Mouse (Mus musculus) large intestine, adult 2 months (tissue): ENCODE data around the gene Gm43738. TPM values are rescaled to one million over a fixed set of nuclear protein-coding genes. Genes with fewer than 3 reads are reported as not detected.

Experiments used
- DNase-seq: peaks from one replicate; pipeline ENCODE4 v3.0.0-alpha.2; 2012; ENCODE audit warnings: low read depth, low spot score
- WGBS: fragments of 180-500 bp; shearing (Covaris S2); methylation state at CpG from one replicate; pipeline ENCODE4 v1.1.7; 2018; 5-methylcytosine and 5-hydroxymethylcytosine counted together
- polyA plus RNA-seq: library from polyadenylated mRNA; depleted of rRNA; stranded (reverse); fragments of >200 nt; gene quantifications from 2 replicates; pipeline ENCODE4 v1.2.3, GENCODE M21; 2012; rRNA removed

The Gm43738 gene
- not detected in 2 replicates for polyA plus RNA-seq

GRCm38 (mm10) chr3:89100811-89101210 lies at the start of gene Gm43738:
Gene Gm43738, minus strand, starts transcription at chr3:89101099.
- no peak for DNase-seq
- 13% methylated on average over 7 of the region's 7 CpGs for WGBS

- DNase-seq, result no peak
- 68% methylated on average over 14 of the region's 14 CpGs for WGBS
These were observed 47.7 kb upstream of the Gm43738 start for GRCm38 (mm10) chr3:89148567-89148966.

- DNase-seq, result no peak
- 7% methylated on average over 15 of the region's 15 CpGs for WGBS
These were observed 47.0 kb upstream of the Gm43738 start for GRCm38 (mm10) chr3:89147979-89148311.

GRCm38 (mm10) chr3:89147101-89147978 lies 46.4 kb upstream of the Gm43738 start:
- peak; percentile 62 for DNase-seq
- WGBS, result 23% methylated on average over 26 of the region's 26 CpGs

GRCm38 (mm10) chr3:89145566-89145965 lies 44.7 kb upstream of the Gm43738 start:
- 78% methylated on average over 8 of the region's 8 CpGs for WGBS
- DNase-seq, result no peak

GRCm38 (mm10) chr3:89144821-89145220 lies 43.9 kb upstream of the Gm43738 start:
- DNase-seq, result no peak
- WGBS, result 76% methylated on average over 10 of the region's 10 CpGs

GRCm38 (mm10) chr3:89136365-89136764 lies 35.5 kb upstream of the Gm43738 start:
- WGBS, result 8% methylated on average over 9 of the region's 9 CpGs
- peak; percentile 77 for DNase-seq

- no peak for DNase-seq
- 37% methylated on average over 3 of the region's 3 CpGs for WGBS
These were observed 35.1 kb upstream of the Gm43738 start, which contains the start of gene Pklr for GRCm38 (mm10) chr3:89135958-89136357. Gene Pklr, plus strand, starts transcription at chr3:89136142.

GRCm38 (mm10) chr3:89133752-89134151 lies 32.9 kb upstream of the Gm43738 start:
- 25% methylated on average over 1 of the region's 1 CpGs for WGBS
- no peak for DNase-seq

GRCm38 (mm10) chr3:89133063-89133450 lies 32.2 kb upstream of the Gm43738 start:
- 77% methylated on average over 7 of the region's 7 CpGs for WGBS

GRCm38 (mm10) chr3:89132285-89133062 lies 31.6 kb upstream of the Gm43738 start:
- no peak for DNase-seq
- WGBS, result 30% methylated on average over 30 of the region's 30 CpGs

More at GRCm38 (mm10) chr3:89133063-89133450, 32.2 kb upstream of the Gm43738 start:
- no peak for DNase-seq

- DNase-seq, result no peak
- 59% methylated on average over 4 of the region's 4 CpGs for WGBS
These were observed 30.9 kb upstream of the Gm43738 start for GRCm38 (mm10) chr3:89131816-89132215.

- no peak for DNase-seq
- WGBS, result 84% methylated on average over 3 of the region's 3 CpGs
These were observed 29.0 kb upstream of the Gm43738 start for GRCm38 (mm10) chr3:89129908-89130307.

GRCm38 (mm10) chr3:89125981-89126380 lies 25.1 kb upstream of the Gm43738 start:
- 91% methylated on average over 3 of the region's 3 CpGs for WGBS
- DNase-seq, result no peak

GRCm38 (mm10) chr3:89124241-89124640 lies 23.3 kb upstream of the Gm43738 start:
- 59% methylated on average over 3 of the region's 3 CpGs for WGBS
- no peak for DNase-seq

- no peak for DNase-seq
- 47% methylated on average over 2 of the region's 2 CpGs for WGBS
These were observed 22.4 kb upstream of the Gm43738 start for GRCm38 (mm10) chr3:89123313-89123712.

- WGBS, result 6% methylated on average over 2 of the region's 2 CpGs
- DNase-seq, result no peak
These were observed 14.6 kb upstream of the Gm43738 start for GRCm38 (mm10) chr3:89115522-89115921.

- no peak for DNase-seq
- WGBS, result 78% methylated on average over 4 of the region's 4 CpGs
These were observed 12.2 kb upstream of the Gm43738 start for GRCm38 (mm10) chr3:89113058-89113457.

GRCm38 (mm10) chr3:89108146-89108545 lies 7.2 kb upstream of the Gm43738 start:
- no peak for DNase-seq

GRCm38 (mm10) chr3:89107545-89107944 lies 6.6 kb upstream of the Gm43738 start:
- WGBS, result 50% methylated on average over 3 of the region's 3 CpGs
- DNase-seq, result no peak

More at GRCm38 (mm10) chr3:89108146-89108545, 7.2 kb upstream of the Gm43738 start:
- WGBS, result 33% methylated on average over 1 of the region's 1 CpGs

GRCm38 (mm10) chr3:89106881-89107280 lies 6.0 kb upstream of the Gm43738 start:
- no peak for DNase-seq
